Mouse (Mus musculus) MEL (cell line): Measurements from ENCODE around the gene Cdk14.

ENCODE experiments used
- JUND ChIP-seq: IDR thresholded peaks from 2 replicates; pipeline ENCODE4 v1.6.1; 2011; ENCODE audit warnings: low read depth, mild to moderate bottlenecking, improper control_type of control experiment, low read length
- POLR2A ChIP-seq, 2 experiments: IDR thresholded peaks; 2 replicates each; pipeline ENCODE4 v1.6.1; 2011 to 2012; ENCODE audit warnings: low read length in 2 of 2, mild to moderate bottlenecking in 2 of 2, control low read depth in 1 of 2, improper control_type of control experiment in 1 of 2, low read depth in 1 of 2, moderate library complexity in 1 of 2; ENCODE audit not compliant: control insufficient read depth in 1 of 2, insufficient read depth in 1 of 2, poor library complexity in 1 of 2

DNA sequence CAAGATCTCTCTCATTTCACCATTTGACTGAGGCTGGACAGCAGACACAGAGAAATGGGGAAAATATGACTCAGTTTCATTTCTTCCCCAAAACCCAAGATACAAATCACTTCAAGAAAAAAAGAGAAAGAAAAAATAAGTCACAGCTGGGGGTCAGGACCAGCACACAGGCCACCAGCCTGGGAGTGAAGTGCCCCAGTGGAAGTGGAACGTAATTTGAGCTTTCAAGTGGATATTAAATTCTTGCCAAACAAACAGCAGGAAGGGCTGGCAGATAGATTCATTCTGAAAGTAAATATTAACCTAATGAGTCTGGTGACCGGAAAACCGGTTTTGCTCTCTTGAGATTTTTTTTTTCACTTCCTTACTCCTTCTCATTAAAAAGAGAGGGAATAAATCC lies 60.2 kb downstream of the Cdk14 start:
- no peak for TF ChIP-seq POLR2A (IDR thresholded peaks at IDR 0.05; ENCODE audit: control insufficient read depth in 1 of 2, insufficient read depth in 1 of 2, low read depth in 1 of 2, low read length in 2 of 2, poor library complexity in 1 of 2)
- no peak for TF ChIP-seq JUND
